Mouse (Mus musculus): ENCODE measurements at regions not wholly inside any gene's neighbourhood (a gene's known extent, or its start where the extent isn't known, plus 50 kb on each side); places are given as distances from the start of the nearest gene placed in this dataset.
"Not testable (repeated sequence)": the region's sequence is repeated elsewhere in the genome, so short reads cannot be mapped to it uniquely, and the experiment has no call there.

- ATAC-seq (replicated peaks in 1 of 2; ENCODE audit: insufficient read depth in 1 of 2, low FRiP score in 2 of 2, low TSS enrichment in 1 of 2, low read depth in 1 of 2, poor library complexity in 2 of 2, severe bottlenecking in 2 of 2) = no peak
These were observed 178.4 kb upstream of the Ttc29 start for GRCm38 (mm10) chr8:78034687-78035086.

GRCm38 (mm10) chr8:78037218-78037617, 175.9 kb upstream of the Ttc29 start:
- ATAC-seq (replicated peaks in 1 of 2; ENCODE audit: insufficient read depth in 1 of 2, low FRiP score in 2 of 2, low TSS enrichment in 1 of 2, low read depth in 1 of 2, poor library complexity in 2 of 2, severe bottlenecking in 2 of 2) = no peak

- no peak for ATAC-seq (replicated peaks in 1 of 2; ENCODE audit: insufficient read depth in 1 of 2, low FRiP score in 2 of 2, low TSS enrichment in 1 of 2, low read depth in 1 of 2, poor library complexity in 2 of 2, severe bottlenecking in 2 of 2)
These were observed 166.4 kb upstream of the Ttc29 start for GRCm38 (mm10) chr8:78046691-78047090.

GRCm38 (mm10) chr8:78050768-78051167, 162.3 kb upstream of the Ttc29 start:
- ATAC-seq (replicated peaks in 1 of 2; ENCODE audit: insufficient read depth in 1 of 2, low FRiP score in 2 of 2, low TSS enrichment in 1 of 2, low read depth in 1 of 2, poor library complexity in 2 of 2, severe bottlenecking in 2 of 2) = no peak

- peak in 1 of 2 experiments; percentile 42; a peak in 1 of 4 replicates for ATAC-seq (replicated peaks in 1 of 2; ENCODE audit: insufficient read depth in 1 of 2, low FRiP score in 2 of 2, low TSS enrichment in 1 of 2, low read depth in 1 of 2, poor library complexity in 2 of 2, severe bottlenecking in 2 of 2)
These were observed 158.7 kb upstream of the Ttc29 start for GRCm38 (mm10) chr8:78054435-78054834.

GRCm38 (mm10) chr8:78054920-78055319, 158.2 kb upstream of the Ttc29 start:
- ATAC-seq (replicated peaks in 1 of 2; ENCODE audit: insufficient read depth in 1 of 2, low FRiP score in 2 of 2, low TSS enrichment in 1 of 2, low read depth in 1 of 2, poor library complexity in 2 of 2, severe bottlenecking in 2 of 2) = no peak

GRCm38 (mm10) chr8:78055531-78055930, 157.6 kb upstream of the Ttc29 start:
- ATAC-seq (replicated peaks in 1 of 2; ENCODE audit: insufficient read depth in 1 of 2, low FRiP score in 2 of 2, low TSS enrichment in 1 of 2, low read depth in 1 of 2, poor library complexity in 2 of 2, severe bottlenecking in 2 of 2) = no peak

GRCm38 (mm10) chr8:78057357-78057756, 155.7 kb upstream of the Ttc29 start:
- ATAC-seq (replicated peaks in 1 of 2; ENCODE audit: insufficient read depth in 1 of 2, low FRiP score in 2 of 2, low TSS enrichment in 1 of 2, low read depth in 1 of 2, poor library complexity in 2 of 2, severe bottlenecking in 2 of 2) = no peak

GRCm38 (mm10) chr8:78061827-78062719, 151.0 kb upstream of the Ttc29 start:
- ATAC-seq (replicated peaks in 1 of 2; ENCODE audit: insufficient read depth in 1 of 2, low FRiP score in 2 of 2, low TSS enrichment in 1 of 2, low read depth in 1 of 2, poor library complexity in 2 of 2, severe bottlenecking in 2 of 2) = 0 out of 4 replicates have a peak, but pooled peaks have one; percentile 36 to 56

- ATAC-seq (replicated peaks in 1 of 2; ENCODE audit: insufficient read depth in 1 of 2, low FRiP score in 2 of 2, low TSS enrichment in 1 of 2, low read depth in 1 of 2, poor library complexity in 2 of 2, severe bottlenecking in 2 of 2) = peak; percentile 67 to 69; a peak in 3 of 4 replicates
These were observed 149.6 kb upstream of the Ttc29 start for GRCm38 (mm10) chr8:78063529-78063928.

- no peak for ATAC-seq (replicated peaks in 1 of 2; ENCODE audit: insufficient read depth in 1 of 2, low FRiP score in 2 of 2, low TSS enrichment in 1 of 2, low read depth in 1 of 2, poor library complexity in 2 of 2, severe bottlenecking in 2 of 2)
These were observed 148.9 kb upstream of the Ttc29 start for GRCm38 (mm10) chr8:78064161-78064560.

GRCm38 (mm10) chr8:78065890-78066493, 147.1 kb upstream of the Ttc29 start:
- ATAC-seq (replicated peaks in 1 of 2; ENCODE audit: insufficient read depth in 1 of 2, low FRiP score in 2 of 2, low TSS enrichment in 1 of 2, low read depth in 1 of 2, poor library complexity in 2 of 2, severe bottlenecking in 2 of 2) = no peak

GRCm38 (mm10) chr8:78068087-78068910, 144.8 kb upstream of the Ttc29 start:
- no peak for ATAC-seq (replicated peaks in 1 of 2; ENCODE audit: insufficient read depth in 1 of 2, low FRiP score in 2 of 2, low TSS enrichment in 1 of 2, low read depth in 1 of 2, poor library complexity in 2 of 2, severe bottlenecking in 2 of 2)

GRCm38 (mm10) chr8:78073821-78074220, 139.3 kb upstream of the Ttc29 start:
- ATAC-seq (replicated peaks in 1 of 2; ENCODE audit: insufficient read depth in 1 of 2, low FRiP score in 2 of 2, low TSS enrichment in 1 of 2, low read depth in 1 of 2, poor library complexity in 2 of 2, severe bottlenecking in 2 of 2) = no peak

GRCm38 (mm10) chr8:78077122-78077521, 136.0 kb upstream of the Ttc29 start:
- ATAC-seq (replicated peaks in 1 of 2; ENCODE audit: insufficient read depth in 1 of 2, low FRiP score in 2 of 2, low TSS enrichment in 1 of 2, low read depth in 1 of 2, poor library complexity in 2 of 2, severe bottlenecking in 2 of 2) = no peak

GRCm38 (mm10) chr8:78081395-78081794, 131.7 kb upstream of the Ttc29 start:
- ATAC-seq (replicated peaks in 1 of 2; ENCODE audit: insufficient read depth in 1 of 2, low FRiP score in 2 of 2, low TSS enrichment in 1 of 2, low read depth in 1 of 2, poor library complexity in 2 of 2, severe bottlenecking in 2 of 2) = not testable (repeated sequence)

GRCm38 (mm10) chr8:78083012-78083411, 130.1 kb upstream of the Ttc29 start:
- ATAC-seq (replicated peaks in 1 of 2; ENCODE audit: insufficient read depth in 1 of 2, low FRiP score in 2 of 2, low TSS enrichment in 1 of 2, low read depth in 1 of 2, poor library complexity in 2 of 2, severe bottlenecking in 2 of 2) = no peak

- ATAC-seq (replicated peaks in 1 of 2; ENCODE audit: insufficient read depth in 1 of 2, low FRiP score in 2 of 2, low TSS enrichment in 1 of 2, low read depth in 1 of 2, poor library complexity in 2 of 2, severe bottlenecking in 2 of 2) = no peak
These were observed 126.7 kb upstream of the Ttc29 start for GRCm38 (mm10) chr8:78086361-78086760.
